Comparison of ENCODE assay signal across 18 mouse cellular contexts in genomic region chr9:70875059-70875458, GRCm38 (mm10).
DNase-seq lines count a peak whose midpoint lies in the region; ATAC-seq lines count a peak whose summit lies in the region.
"Had no signal": no experiment of that assay in that cellular context is flagged by ENCODE, and none has a peak within 500 bp of the region (broad histone marks: within the 10 kb centered on the region; RNA-seq: fewer than 3 reads in every experiment).

No protein-coding gene starts in this region.

- no peak overlapping the region for H3K4me3 ChIP-seq in embryonic facial prominence, embryonic 12.5 days
- no peak overlapping the region for H3K4me3 ChIP-seq in embryonic facial prominence, embryonic 10.5 days
- no peak overlapping the region for H3K4me3 ChIP-seq in kidney, embryonic 14.5 days (ENCODE audit: low read length)
- H3K4me3 ChIP-seq in liver, embryonic 13.5 days (replicated peaks): no peak overlapping the region
- no peak overlapping the region for H3K4me3 ChIP-seq in liver, embryonic 12.5 days
- H3K4me3 ChIP-seq: embryonic facial prominence, embryonic 13.5 days; heart, embryonic 12.5 days; hindbrain, embryonic 12.5 days had no signal

- 61% methylated on average over 4 of the region's 4 CpGs for WGBS in embryonic facial prominence, embryonic 12.5 days
- WGBS in embryonic facial prominence, embryonic 10.5 days: 60% methylated on average over 4 of the region's 4 CpGs
- 55% methylated on average over 4 of the region's 4 CpGs for whole genome bisulfite sequencing in kidney, embryonic 14.5 days
- WGBS in liver, embryonic 13.5 days (ENCODE audit: insufficient replicate concordance): 84% methylated on average over 4 of the region's 4 CpGs
- WGBS in liver, embryonic 12.5 days (ENCODE audit: insufficient replicate concordance): 81% methylated on average over 4 of the region's 4 CpGs

- no peak overlapping the region for H3K9ac ChIP-seq in embryonic facial prominence, embryonic 12.5 days
- H3K9ac ChIP-seq in kidney, embryonic 14.5 days (ENCODE audit: low read depth, low read length): no peak overlapping the region
- no peak overlapping the region for H3K9ac ChIP-seq in liver, embryonic 13.5 days
- no peak overlapping the region for H3K9ac ChIP-seq in liver, embryonic 12.5 days
- H3K9ac ChIP-seq: embryonic facial prominence, embryonic 13.5 days; heart, embryonic 12.5 days; hindbrain, embryonic 12.5 days had no signal

- H3K9me3 ChIP-seq in embryonic facial prominence, embryonic 12.5 days: no peaks in the 10 kb centered on the region
- no peaks in the 10 kb centered on the region for H3K9me3 ChIP-seq in embryonic facial prominence, embryonic 10.5 days
- no peaks in the 10 kb centered on the region for H3K9me3 ChIP-seq in kidney, embryonic 14.5 days (ENCODE audit: control insufficient read depth, low read length)
- H3K9me3 ChIP-seq in liver, embryonic 13.5 days (replicated peaks): no peaks in the 10 kb centered on the region
- H3K9me3 ChIP-seq in liver, embryonic 12.5 days (replicated peaks): no peaks in the 10 kb centered on the region
- H3K9me3 ChIP-seq: embryonic facial prominence, embryonic 13.5 days; heart, embryonic 12.5 days; hindbrain, embryonic 12.5 days had no signal

- H3K4me2 ChIP-seq in embryonic facial prominence, embryonic 12.5 days (replicated peaks): no peak overlapping the region
- H3K4me2 ChIP-seq in kidney, embryonic 14.5 days (replicated peaks; ENCODE audit: low read depth, low read length): no peak overlapping the region
- no peak overlapping the region for H3K4me2 ChIP-seq in liver, embryonic 13.5 days
- H3K4me2 ChIP-seq in liver, embryonic 12.5 days: no peak overlapping the region
- H3K4me2 ChIP-seq: embryonic facial prominence, embryonic 13.5 days; heart, embryonic 12.5 days; hindbrain, embryonic 12.5 days had no signal

- no peaks in the 10 kb centered on the region for H3K36me3 ChIP-seq in embryonic facial prominence, embryonic 12.5 days
- H3K36me3 ChIP-seq in embryonic facial prominence, embryonic 10.5 days (replicated peaks): no peaks in the 10 kb centered on the region
- no peaks in the 10 kb centered on the region for H3K36me3 ChIP-seq in kidney, embryonic 14.5 days (ENCODE audit: control insufficient read depth, insufficient read depth, low read length)
- H3K36me3 ChIP-seq in liver, embryonic 13.5 days: no peaks in the 10 kb centered on the region
- H3K36me3 ChIP-seq in liver, embryonic 12.5 days: no peaks in the 10 kb centered on the region
- H3K36me3 ChIP-seq: embryonic facial prominence, embryonic 13.5 days; heart, embryonic 12.5 days; hindbrain, embryonic 12.5 days had no signal

- ATAC-seq in cerebellum, adult (ENCODE audit: insufficient number of reproducible peaks, low FRiP score, low TSS enrichment): 0 out of 2 replicates have a peak, but pooled peaks have one; percentile 7
- no peak for ATAC-seq in embryonic facial prominence, embryonic 12.5 days (ENCODE audit: insufficient number of reproducible peaks, insufficient read depth, low FRiP score, low TSS enrichment)
- ATAC-seq in kidney, embryonic 14.5 days (ENCODE audit: low FRiP score, low TSS enrichment): peak; percentile 32
- ATAC-seq in liver, embryonic 13.5 days (ENCODE audit: low read depth): no peak
- no peak for ATAC-seq in liver, embryonic 12.5 days
- ATAC-seq: forebrain, embryonic 14.5 days; hindbrain, embryonic 16.5 days; inflammation-experienced regulatory T-cells, adult 6 months; intestine, postnatal 0 days had no signal

- no peaks in the 10 kb centered on the region for H3K27me3 ChIP-seq in embryonic facial prominence, embryonic 12.5 days
- no peaks in the 10 kb centered on the region for H3K27me3 ChIP-seq in embryonic facial prominence, embryonic 10.5 days (replicated peaks; ENCODE audit: low read depth, poor library complexity, severe bottlenecking)
- no peaks in the 10 kb centered on the region for H3K27me3 ChIP-seq in kidney, embryonic 14.5 days (ENCODE audit: control insufficient read depth, insufficient read depth, low read length)
- H3K27me3 ChIP-seq in liver, embryonic 13.5 days: no peaks in the 10 kb centered on the region
- H3K27me3 ChIP-seq in liver, embryonic 12.5 days (replicated peaks): no peaks in the 10 kb centered on the region
- H3K27me3 ChIP-seq: embryonic facial prominence, embryonic 13.5 days; heart, embryonic 12.5 days; hindbrain, embryonic 12.5 days had no signal

- no peaks in the 10 kb centered on the region for H3K4me1 ChIP-seq in embryonic facial prominence, embryonic 12.5 days
- peaks cover 5% of the 10 kb centered on the region; the same call in 1 of the 2 replicates for H3K4me1 ChIP-seq in embryonic facial prominence, embryonic 10.5 days
- H3K4me1 ChIP-seq in kidney, embryonic 14.5 days (ENCODE audit: control insufficient read depth, insufficient read depth, low read length): peaks cover 7% of the 10 kb centered on the region
- H3K4me1 ChIP-seq in liver, embryonic 13.5 days (replicated peaks): peaks cover 58% of the 10 kb centered on the region
- H3K4me1 ChIP-seq in liver, embryonic 12.5 days: peaks cover 35% of the 10 kb centered on the region
- H3K4me1 ChIP-seq: hindbrain, embryonic 12.5 days had no signal

- DNase-seq in cerebellum, postnatal 14 days: no peak
- no peak for DNase-seq in embryonic facial prominence, embryonic 10.5 days (ENCODE audit: low spot score)
- DNase-seq in kidney, adult 11 months: no peak
- no peak for DNase-seq in liver, embryonic 13.5 days
- DNase-seq: embryo, embryonic 11 days; gastrocnemius, postnatal 10 days; heart, postnatal 4 days had no signal

- peak overlapping the region; percentile 64 for H3K27ac ChIP-seq in embryonic facial prominence, embryonic 12.5 days
- H3K27ac ChIP-seq in embryonic facial prominence, embryonic 10.5 days (replicated peaks): no peak overlapping the region
- H3K27ac ChIP-seq in kidney, embryonic 14.5 days (ENCODE audit: low read depth, low read length): peak overlapping the region; percentile 88
- H3K27ac ChIP-seq in liver, embryonic 13.5 days: peak overlapping the region; percentile 20; the same call in 1 of the 2 replicates
- H3K27ac ChIP-seq in liver, embryonic 12.5 days: no peak overlapping the region
- H3K27ac ChIP-seq: embryonic facial prominence, embryonic 13.5 days; hindbrain, embryonic 12.5 days had no signal

Comparison
In these comparisons a context has a peak if more than half of its experiments do, and no peak if none do; other contexts are left out.
1. H3K27ac ChIP-seq: peak in embryonic facial prominence, embryonic 12.5 days (single experiment), kidney, embryonic 14.5 days (single experiment) and liver, embryonic 13.5 days (single experiment); none in embryonic facial prominence, embryonic 10.5 days (single experiment) and liver, embryonic 12.5 days (single experiment).
2. ATAC-seq: peak in cerebellum, adult (single experiment) and kidney, embryonic 14.5 days (single experiment); none in embryonic facial prominence, embryonic 12.5 days (single experiment), liver, embryonic 13.5 days (single experiment) and liver, embryonic 12.5 days (single experiment).